Mouse (Mus musculus): Measurements from ENCODE around the gene Prkacb. TPM values are rescaled to one million over a fixed set of nuclear protein-coding genes. Genes with fewer than 3 reads are reported as not detected.

Prkacb gene
- total RNA-seq, 2 experiments from 2014 or later: 425 to 476 TPM

- TF ChIP-seq CTCF (IDR thresholded peaks at IDR 0.05): no peak
- no peak overlapping the region for H3K4me3 ChIP-seq
- intact Hi-C loops (cut with DNase I): no loop called here
- H3K27ac ChIP-seq: 0 out of 2 replicates have a peak overlapping the region, but pooled peaks have one; percentile 28
- DNase-seq (ENCODE audit: extremely low spot score in 1 of 2, low spot score in 2 of 2): no peak
Observed at GRCm38 (mm10) chr3:146712305-146712704, 100.5 kb downstream of the Prkacb start.

- intact Hi-C loops (cut with DNase I): loop anchor here (1.0 kb wide), 2 partner anchors 86 to 91 kb away; no protein-coding TSS in a partner anchor
- H3K27ac ChIP-seq: peak overlapping the region; percentile 92
- peak in 1 of 2 experiments; percentile 37 for DNase-seq (ENCODE audit: extremely low spot score in 1 of 2, low spot score in 2 of 2)
- no peak overlapping the region for H3K4me3 ChIP-seq
- no peak for TF ChIP-seq CTCF (IDR thresholded peaks at IDR 0.05)
Observed at GRCm38 (mm10) chr3:146711559-146711958, 101.2 kb downstream of the Prkacb start.

- DNase-seq (ENCODE audit: extremely low spot score in 1 of 2, low spot score in 2 of 2): no peak
- Histone ChIP-seq H3K4me3 (no peak overlapping the region), H3K27ac (peak overlapping the region; percentile 92)
- TF ChIP-seq CTCF (IDR thresholded peaks at IDR 0.05): no peak
- intact Hi-C loops (cut with DNase I): loop anchor here (1.0 kb wide), 2 partner anchors 86 to 91 kb away; no protein-coding TSS in a partner anchor
Observed at GRCm38 (mm10) chr3:146711084-146711483, 101.7 kb downstream of the Prkacb start.

GRCm38 (mm10) chr3:146709086-146709485, 103.7 kb downstream of the Prkacb start:
- no peak overlapping the region for H3K27ac ChIP-seq
- DNase-seq (ENCODE audit: extremely low spot score in 1 of 2, low spot score in 2 of 2): no peak
- no peak for TF ChIP-seq CTCF (IDR thresholded peaks at IDR 0.05)
- intact Hi-C loops (cut with DNase I): no loop called here
- no peak overlapping the region for H3K4me3 ChIP-seq

- Histone ChIP-seq H3K4me3 (no peak overlapping the region), H3K27ac (no peak overlapping the region)
- no peak for TF ChIP-seq CTCF (IDR thresholded peaks at IDR 0.05)
- intact Hi-C loops (cut with DNase I): no loop called here
- no peak for DNase-seq (ENCODE audit: extremely low spot score in 1 of 2, low spot score in 2 of 2)
Observed at GRCm38 (mm10) chr3:146708381-146708780, 104.4 kb downstream of the Prkacb start.

- TF ChIP-seq CTCF (IDR thresholded peaks at IDR 0.05): no peak
- intact Hi-C loops (cut with DNase I): no loop called here
- Histone ChIP-seq H3K4me3 (no peak overlapping the region), H3K27ac (no peak overlapping the region)
- DNase-seq (ENCODE audit: extremely low spot score in 1 of 2, low spot score in 2 of 2): no peak
Observed at GRCm38 (mm10) chr3:146704099-146704498, 108.7 kb downstream of the Prkacb start.

- no peak overlapping the region for H3K4me3 ChIP-seq
- no peak for DNase-seq (ENCODE audit: extremely low spot score in 1 of 2, low spot score in 2 of 2)
- intact Hi-C loops (cut with DNase I): no loop called here
- H3K27ac ChIP-seq: no peak overlapping the region
- no peak for TF ChIP-seq CTCF (IDR thresholded peaks at IDR 0.05)
Observed at GRCm38 (mm10) chr3:146700051-146700450, 112.7 kb downstream of the Prkacb start.

- Histone ChIP-seq H3K27ac (peak overlapping the region; percentile 57; the same call in 1 of the 2 replicates), H3K4me3 (no peak overlapping the region)
- TF ChIP-seq CTCF (IDR thresholded peaks at IDR 0.05): no peak
- intact Hi-C loops (cut with DNase I): no loop called here
- no peak for DNase-seq (ENCODE audit: extremely low spot score in 1 of 2, low spot score in 2 of 2)
Observed at GRCm38 (mm10) chr3:146698982-146699381, 113.8 kb downstream of the Prkacb start.

GRCm38 (mm10) chr3:146692547-146692946, 120.2 kb downstream of the Prkacb start:
- no peak for DNase-seq (ENCODE audit: extremely low spot score in 1 of 2, low spot score in 2 of 2)
- Histone ChIP-seq H3K27ac (no peak overlapping the region), H3K4me3 (no peak overlapping the region)
- TF ChIP-seq CTCF (IDR thresholded peaks at IDR 0.05): no peak
- intact Hi-C loops (cut with DNase I): no loop called here

- Histone ChIP-seq H3K4me3 (no peak overlapping the region), H3K27ac (no peak overlapping the region; the same call in 1 of the 2 replicates)
- no peak for DNase-seq (ENCODE audit: extremely low spot score in 1 of 2, low spot score in 2 of 2)
- TF ChIP-seq CTCF (IDR thresholded peaks at IDR 0.05): no peak
- intact Hi-C loops (cut with DNase I): loop anchor here (2.0 to 5.0 kb wide), 3 partner anchors 66 to 120 kb away; no protein-coding TSS in a partner anchor
Observed at GRCm38 (mm10) chr3:146687121-146687725, 125.6 kb downstream of the Prkacb start.

GRCm38 (mm10) chr3:146686428-146686827, 126.4 kb downstream of the Prkacb start:
- Histone ChIP-seq H3K4me3 (no peak overlapping the region), H3K27ac (no peak overlapping the region)
- intact Hi-C loops (cut with DNase I): loop anchor here (2.0 to 5.0 kb wide), 3 partner anchors 66 to 119 kb away; no protein-coding TSS in a partner anchor

GRCm38 (mm10) chr3:146684811-146685675, 127.7 kb downstream of the Prkacb start, which contains the start of gene Samd13:
Gene Samd13, minus strand, starts transcription at chr3:146685592.
- TF ChIP-seq CTCF (IDR thresholded peaks at IDR 0.05): no peak; the same call in 1 of the 2 replicates
- peak; percentile 47 to 51 for DNase-seq (ENCODE audit: extremely low spot score in 1 of 2, low spot score in 2 of 2)
- Histone ChIP-seq H3K4me3 (peak within 1 kb of the TSS; percentile 49), H3K27ac (peak within 1 kb of the TSS; percentile 28)
- intact Hi-C loops (cut with DNase I): loop anchor here (5.0 kb wide), 2 partner anchors 82 to 118 kb away; no protein-coding TSS in a partner anchor

More at GRCm38 (mm10) chr3:146686428-146686827, 126.4 kb downstream of the Prkacb start:
- DNase-seq (ENCODE audit: extremely low spot score in 1 of 2, low spot score in 2 of 2): no peak
- TF ChIP-seq CTCF (IDR thresholded peaks at IDR 0.05): no peak

Measured in left cerebral cortex, adult 2 months (tissue).